Mouse (Mus musculus): Measurements from ENCODE around the gene Fbxo41. TPM values are rescaled to one million over a fixed set of nuclear protein-coding genes. Genes with fewer than 3 reads are reported as not detected.
"Not testable (repeated sequence)": the region's sequence is repeated elsewhere in the genome, so short reads cannot be mapped to it uniquely, and the experiment has no call there.

The Fbxo41 gene
- polyA plus RNA-seq, 1 experiment from 2014 or later: 10.1 TPM

GRCm38 (mm10) chr6:85469660-85470430 is 32.9 kb downstream of the Fbxo41 start:
- Histone ChIP-seq H3K36me3 (ENCODE audit: control insufficient read depth, insufficient read depth, low read length) (peaks cover 75% of the 10 kb centered on the region), H3K4me2 (ENCODE audit: low read length) (no peak overlapping the region), H3K9me3 (ENCODE audit: control insufficient read depth, low read length) (no peaks in the 10 kb centered on the region), H3K4me3 (replicated peaks; ENCODE audit: low read depth, low read length) (no peak overlapping the region), H3K27ac (replicated peaks; ENCODE audit: low read depth, low read length) (no peak overlapping the region), H3K27me3 (ENCODE audit: control insufficient read depth, insufficient read depth, low read length) (no peaks in the 10 kb centered on the region), H3K4me1 (ENCODE audit: control insufficient read depth, insufficient read depth, low read length) (no peaks in the 10 kb centered on the region), H3K9ac (replicated peaks; ENCODE audit: low read length) (no peak overlapping the region)
- 83% methylated on average over 5 of the region's 5 CpGs for WGBS
- ATAC-seq (ENCODE audit: low FRiP score, low TSS enrichment) (no peak), DNase-seq (no peak)

- Histone ChIP-seq H3K36me3 (ENCODE audit: control insufficient read depth, insufficient read depth, low read length) (peaks cover 99% of the 10 kb centered on the region), H3K4me1 (ENCODE audit: control insufficient read depth, insufficient read depth, low read length) (no peaks in the 10 kb centered on the region), H3K4me2 (ENCODE audit: low read length) (no peak overlapping the region), H3K9me3 (ENCODE audit: control insufficient read depth, low read length) (no peaks in the 10 kb centered on the region), H3K27me3 (ENCODE audit: control insufficient read depth, insufficient read depth, low read length) (no peaks in the 10 kb centered on the region), H3K9ac (replicated peaks; ENCODE audit: low read length) (no peak overlapping the region), H3K4me3 (replicated peaks; ENCODE audit: low read depth, low read length) (no peak overlapping the region), H3K27ac (replicated peaks; ENCODE audit: low read depth, low read length) (no peak overlapping the region)
- DNase-seq (peak; percentile 69), ATAC-seq (ENCODE audit: low FRiP score, low TSS enrichment) (no peak)
Observed at GRCm38 (mm10) chr6:85465381-85465780, 37.4 kb downstream of the Fbxo41 start.

GRCm38 (mm10) chr6:85459621-85460020 is 43.2 kb downstream of the Fbxo41 start:
- 90% methylated on average over 2 of the region's 2 CpGs for WGBS
- Histone ChIP-seq H3K36me3 (ENCODE audit: control insufficient read depth, insufficient read depth, low read length) (peaks cover 57% of the 10 kb centered on the region), H3K27me3 (ENCODE audit: control insufficient read depth, insufficient read depth, low read length) (no peaks in the 10 kb centered on the region), H3K4me3 (replicated peaks; ENCODE audit: low read depth, low read length) (no peak overlapping the region), H3K27ac (replicated peaks; ENCODE audit: low read depth, low read length) (no peak overlapping the region), H3K4me1 (ENCODE audit: control insufficient read depth, insufficient read depth, low read length) (peaks cover 5% of the 10 kb centered on the region; the same call in 1 of the 2 replicates), H3K4me2 (ENCODE audit: low read length) (no peak overlapping the region), H3K9ac (replicated peaks; ENCODE audit: low read length) (no peak overlapping the region), H3K9me3 (ENCODE audit: control insufficient read depth, low read length) (no peaks in the 10 kb centered on the region)
- DNase-seq (no peak), ATAC-seq (ENCODE audit: low FRiP score, low TSS enrichment) (no peak)

GRCm38 (mm10) chr6:85452816-85453215 is 50.0 kb downstream of the Fbxo41 start:
- H3K36me3 ChIP-seq (ENCODE audit: control insufficient read depth, insufficient read depth, low read length): no peaks in the 10 kb centered on the region
- peak overlapping the region; percentile 80 for H3K9ac ChIP-seq (replicated peaks; ENCODE audit: low read length)
- DNase-seq: no peak
- 11% methylated on average over 7 of the region's 7 CpGs for WGBS
- H3K4me3 ChIP-seq (replicated peaks; ENCODE audit: low read depth, low read length): peak overlapping the region; percentile 56
- peak overlapping the region; percentile 83 for H3K4me2 ChIP-seq (ENCODE audit: low read length)
- peaks cover 24% of the 10 kb centered on the region for H3K4me1 ChIP-seq (ENCODE audit: control insufficient read depth, insufficient read depth, low read length)
- H3K27me3 ChIP-seq (ENCODE audit: control insufficient read depth, insufficient read depth, low read length): no peaks in the 10 kb centered on the region
- H3K9me3 ChIP-seq (ENCODE audit: control insufficient read depth, low read length): no peaks in the 10 kb centered on the region
- no peak for ATAC-seq (ENCODE audit: low FRiP score, low TSS enrichment)
- H3K27ac ChIP-seq (replicated peaks; ENCODE audit: low read depth, low read length): peak overlapping the region; percentile 92

- Histone ChIP-seq H3K36me3 (ENCODE audit: control insufficient read depth, insufficient read depth, low read length) (no peaks in the 10 kb centered on the region), H3K9ac (replicated peaks; ENCODE audit: low read length) (peak overlapping the region; percentile 80), H3K4me1 (ENCODE audit: control insufficient read depth, insufficient read depth, low read length) (peaks cover 24% of the 10 kb centered on the region), H3K4me3 (replicated peaks; ENCODE audit: low read depth, low read length) (peak overlapping the region; percentile 56), H3K27me3 (ENCODE audit: control insufficient read depth, insufficient read depth, low read length) (no peaks in the 10 kb centered on the region), H3K9me3 (ENCODE audit: control insufficient read depth, low read length) (no peaks in the 10 kb centered on the region), H3K27ac (replicated peaks; ENCODE audit: low read depth, low read length) (peak overlapping the region; percentile 92), H3K4me2 (ENCODE audit: low read length) (peak overlapping the region; percentile 83)
- DNase-seq: no peak
- WGBS: under 1% methylated on average over 15 of the region's 15 CpGs
- ATAC-seq (ENCODE audit: low FRiP score, low TSS enrichment): no peak
Observed at GRCm38 (mm10) chr6:85452411-85452665, 50.5 kb downstream of the Fbxo41 start.

- peak within 1 kb of the TSS; percentile 56 for H3K4me3 ChIP-seq (replicated peaks; ENCODE audit: low read depth, low read length)
Observed at GRCm38 (mm10) chr6:85451664-85452410, 51.0 kb downstream of the Fbxo41 start, which contains the start of gene Pradc1. Gene Pradc1, minus strand, starts transcription at chr6:85451970.

GRCm38 (mm10) chr6:85450697-85451663 is 51.8 kb downstream of the Fbxo41 start, which contains the start of gene Cct7:
Gene Cct7, plus strand, starts transcription at chr6:85451514.
- Histone ChIP-seq H3K27me3 (ENCODE audit: control insufficient read depth, insufficient read depth, low read length) (no peaks in the 10 kb centered on the region), H3K9me3 (ENCODE audit: control insufficient read depth, low read length) (no peaks in the 10 kb centered on the region), H3K27ac (replicated peaks; ENCODE audit: low read depth, low read length) (peak within 1 kb of the TSS; percentile 92), H3K4me3 (replicated peaks; ENCODE audit: low read depth, low read length) (peak within 1 kb of the TSS; percentile 56), H3K4me2 (ENCODE audit: low read length) (peak within 1 kb of the TSS; percentile 83), H3K9ac (replicated peaks; ENCODE audit: low read length) (peak within 1 kb of the TSS; percentile 80), H3K36me3 (ENCODE audit: control insufficient read depth, insufficient read depth, low read length) (peaks cover 8% of the 10 kb centered on the region; the same call in 1 of the 2 replicates), H3K4me1 (ENCODE audit: control insufficient read depth, insufficient read depth, low read length) (peaks cover 24% of the 10 kb centered on the region)
- ATAC-seq (ENCODE audit: low FRiP score, low TSS enrichment) (peak; percentile 93), DNase-seq (peak; percentile 99)
- 3% methylated on average over 96 of the region's 96 CpGs for WGBS

More at GRCm38 (mm10) chr6:85451664-85452410, 51.0 kb downstream of the Fbxo41 start, which contains the start of gene Pradc1:
- no peaks in the 10 kb centered on the region for H3K9me3 ChIP-seq (ENCODE audit: control insufficient read depth, low read length)
- H3K27me3 ChIP-seq (ENCODE audit: control insufficient read depth, insufficient read depth, low read length): no peaks in the 10 kb centered on the region
- peak within 1 kb of the TSS; percentile 83 for H3K4me2 ChIP-seq (ENCODE audit: low read length)
- WGBS: under 1% methylated on average over 54 of the region's 54 CpGs
- H3K4me1 ChIP-seq (ENCODE audit: control insufficient read depth, insufficient read depth, low read length): peaks cover 24% of the 10 kb centered on the region
- no peaks in the 10 kb centered on the region for H3K36me3 ChIP-seq (ENCODE audit: control insufficient read depth, insufficient read depth, low read length)
- DNase-seq: peak; percentile 99
- H3K9ac ChIP-seq (replicated peaks; ENCODE audit: low read length): peak within 1 kb of the TSS; percentile 80
- peak; percentile 92 for ATAC-seq (ENCODE audit: low FRiP score, low TSS enrichment)
- peak within 1 kb of the TSS; percentile 92 for H3K27ac ChIP-seq (replicated peaks; ENCODE audit: low read depth, low read length)

- 82% methylated on average over 1 of the region's 1 CpGs for WGBS
- DNase-seq; H3K9ac ChIP-seq (replicated peaks; ENCODE audit: low read length); H3K27me3 ChIP-seq (ENCODE audit: control insufficient read depth, insufficient read depth, low read length); H3K27ac ChIP-seq (replicated peaks; ENCODE audit: low read depth, low read length); ATAC-seq (ENCODE audit: low FRiP score, low TSS enrichment); H3K9me3 ChIP-seq (ENCODE audit: control insufficient read depth, low read length): not testable (repeated sequence)
- Histone ChIP-seq H3K4me2 (ENCODE audit: low read length) (peak overlapping the region; percentile 83), H3K4me1 (ENCODE audit: control insufficient read depth, insufficient read depth, low read length) (peaks cover 24% of the 10 kb centered on the region), H3K4me3 (replicated peaks; ENCODE audit: low read depth, low read length) (peak overlapping the region; percentile 56; the same call in 1 of the 2 replicates), H3K36me3 (ENCODE audit: control insufficient read depth, insufficient read depth, low read length) (peaks cover 16% of the 10 kb centered on the region)
Observed at GRCm38 (mm10) chr6:85450140-85450539, 52.7 kb downstream of the Fbxo41 start.
